Mouse (Mus musculus) C2C12 (cell line): ENCODE measurements around the gene Olfr1085. TPM values are rescaled to one million over a fixed set of nuclear protein-coding genes. Genes with fewer than 3 reads are reported as not detected.
"Not testable (repeated sequence)": the region's sequence is repeated elsewhere in the genome, so short reads cannot be mapped to it uniquely, and the experiment has no call there.

Experiments
- H3K27me3 ChIP-seq: one replicate; pipeline ENCODE4 v1.6.1; 2011; ENCODE audit not compliant: control insufficient read depth, insufficient read depth, insufficient read length
- H3K36me3 ChIP-seq: one replicate; pipeline ENCODE4 v1.6.1; 2011; ENCODE audit not compliant: control insufficient read depth, insufficient read depth
- H3K4me3 ChIP-seq: one replicate; pipeline ENCODE4 v1.5.1; 2011; ENCODE audit warnings: mild to moderate bottlenecking, control low read depth; ENCODE audit not compliant: poor library complexity, insufficient read depth, severe bottlenecking
- H3K79me2 ChIP-seq: one replicate; pipeline ENCODE4 v1.6.1; 2011; ENCODE audit not compliant: control insufficient read depth, insufficient read depth
- H3K79me3 ChIP-seq: one replicate; pipeline ENCODE4 v1.6.1; 2011; ENCODE audit warnings: low read depth, control low read depth
- H3ac ChIP-seq: one replicate; pipeline ENCODE3; 2011; ENCODE audit warnings: low read depth; ENCODE audit not compliant: control insufficient read depth, insufficient read length
- CEBPB ChIP-seq: IDR thresholded peaks from one replicate; pipeline ENCODE4 v1.6.1; 2011; ENCODE audit warnings: low read depth, mild to moderate bottlenecking, control low read depth, moderate library complexity
- CTCF ChIP-seq: IDR thresholded peaks from one replicate; pipeline ENCODE4 v1.5.1; 2011; ENCODE audit not compliant: control insufficient read depth, insufficient read depth, insufficient read length
- FOSL1 ChIP-seq: IDR thresholded peaks from one replicate; pipeline ENCODE4 v1.8.0; 2011; ENCODE audit warnings: mild to moderate bottlenecking, low read length; ENCODE audit not compliant: poor library complexity, insufficient read depth, severe bottlenecking
- MAX ChIP-seq: IDR thresholded peaks from one replicate; pipeline ENCODE4 v1.6.1; 2011; ENCODE audit warnings: mild to moderate bottlenecking, control low read depth
- MYOD1 ChIP-seq: IDR thresholded peaks from one replicate; pipeline ENCODE4 v1.6.1; 2011; ENCODE audit warnings: low read depth; ENCODE audit not compliant: control insufficient read depth, insufficient read length
- MYOG ChIP-seq: IDR thresholded peaks from one replicate; pipeline ENCODE4 v1.6.1; 2011; ENCODE audit not compliant: control insufficient read depth, insufficient read length; ENCODE audit errors: extremely low read depth
- USF1 ChIP-seq: IDR thresholded peaks from one replicate; pipeline ENCODE4 v1.6.1; 2011; ENCODE audit warnings: low read depth, mild to moderate bottlenecking, control low read depth, moderate library complexity
- long read RNA-seq, 2 experiments: library from polyadenylated mRNA; unstranded; transcript quantifications; one replicate each; pipeline ENCODE4 v2.0.0; 2019 to 2020
- polyA plus RNA-seq: library from polyadenylated mRNA; unstranded; fragments of >200 nt; fragmentation: generic; extraction: Trizol; gene quantifications from one replicate; pipeline ENCODE4 v1.2.1, GENCODE M21; 2012; ENCODE audit warnings: missing spikeins

Gene Olfr1085
- polyA plus RNA-seq, result not detected
- long read RNA-seq, experiment 1, result 0 reads
- long read RNA-seq, experiment 2, result 0 reads

GRCm38 (mm10) chr2:86661919-86662318 lies at the start of gene Olfr1085:
TSS of gene Olfr1085 (minus strand) at chr2:86662019.
- TF ChIP-seq CEBPB, result no peak
- TF ChIP-seq MYOG, result no peak
- TF ChIP-seq CTCF, result no peak
- no peak for TF ChIP-seq USF1
- TF ChIP-seq MAX, result no peak
- TF ChIP-seq MYOD1, result no peak
- no peak for TF ChIP-seq FOSL1
- H3K79me3 ChIP-seq, result no peaks in the 10 kb centered on the region
- H3K4me3 ChIP-seq, result no peak within 1 kb of the TSS
- no peaks in the 10 kb centered on the region for H3K79me2 ChIP-seq
- H3ac ChIP-seq, result no peak within 1 kb of the TSS
- no peaks in the 10 kb centered on the region for H3K27me3 ChIP-seq
- no peaks in the 10 kb centered on the region for H3K36me3 ChIP-seq

GRCm38 (mm10) chr2:86698295-86698694 lies 36.5 kb upstream of the Olfr1085 start, which contains the start of gene Olfr1087:
TSS of gene Olfr1087 (minus strand) at chr2:86698395.
- Histone ChIP-seq H3K4me3 (no peak within 1 kb of the TSS), H3K79me3 (no peaks in the 10 kb centered on the region), H3ac (no peak within 1 kb of the TSS), H3K36me3 (no peaks in the 10 kb centered on the region), H3K79me2 (no peaks in the 10 kb centered on the region), H3K27me3 (no peaks in the 10 kb centered on the region)
- no peak for TF ChIP-seq MAX
- TF ChIP-seq USF1, result no peak
- no peak for TF ChIP-seq CEBPB
- no peak for TF ChIP-seq MYOG
- no peak for TF ChIP-seq FOSL1
- no peak for TF ChIP-seq MYOD1
- no peak for TF ChIP-seq CTCF

GRCm38 (mm10) chr2:86679992-86680391 lies 18.2 kb upstream of the Olfr1085 start, which contains the start of gene Olfr1086:
TSS of gene Olfr1086 (minus strand) at chr2:86680092.
- H3K4me3 ChIP-seq, result no peak within 1 kb of the TSS
- TF ChIP-seq USF1 (no peak), FOSL1 (no peak), MYOG (no peak), MAX (no peak), MYOD1 (no peak), CEBPB (no peak), CTCF (no peak)
- H3K27me3 ChIP-seq, result no peaks in the 10 kb centered on the region
- H3ac ChIP-seq, result no peak within 1 kb of the TSS
- no peaks in the 10 kb centered on the region for H3K36me3 ChIP-seq
- no peaks in the 10 kb centered on the region for H3K79me2 ChIP-seq
- H3K79me3 ChIP-seq, result no peaks in the 10 kb centered on the region

GRCm38 (mm10) chr2:86639625-86640024 lies 22.2 kb downstream of the Olfr1085 start, which contains the start of gene Olfr1084:
TSS of gene Olfr1084 (minus strand) at chr2:86639725.
- not testable (repeated sequence) for H3K36me3 ChIP-seq, H3K79me2 ChIP-seq, H3K27me3 ChIP-seq, H3K79me3 ChIP-seq, H3ac ChIP-seq, H3K4me3 ChIP-seq

Other genes starting within 250 kb of the Olfr1085 start
- not detected for gene Olfr1061, start 248.0 kb downstream of the Olfr1085 start, polyA plus RNA-seq
- gene Olfr1062, start 235.3 kb downstream of the Olfr1085 start, polyA plus RNA-seq, result not detected
- gene Olfr1065, start 211.4 kb downstream of the Olfr1085 start, polyA plus RNA-seq, result not detected
- not detected for gene Olfr1066, start 205.8 kb downstream of the Olfr1085 start, polyA plus RNA-seq
- gene Olfr228, start 174.6 kb downstream of the Olfr1085 start, polyA plus RNA-seq, result not detected
- not detected for gene Olfr1076, start 153.6 kb downstream of the Olfr1085 start, polyA plus RNA-seq
- gene Olfr1079, start 119.5 kb downstream of the Olfr1085 start, polyA plus RNA-seq, result not detected
- gene Olfr1080, start 103.8 kb downstream of the Olfr1085 start, polyA plus RNA-seq, result not detected
- not detected for gene Olfr1082, start 63.1 kb downstream of the Olfr1085 start, polyA plus RNA-seq
- not detected for gene Olfr1084, start 22.3 kb downstream of the Olfr1085 start, polyA plus RNA-seq
- not detected for gene Olfr1086, start 18.1 kb upstream of the Olfr1085 start, polyA plus RNA-seq
- gene Olfr1087, start 36.4 kb upstream of the Olfr1085 start, polyA plus RNA-seq, result not detected
- gene Olfr1089, start 71.7 kb upstream of the Olfr1085 start, polyA plus RNA-seq, result not detected
- gene Olfr1090, start 97.0 kb upstream of the Olfr1085 start, polyA plus RNA-seq, result not detected
- not detected for gene Olfr1093, start 120.5 kb upstream of the Olfr1085 start, polyA plus RNA-seq
- not detected for gene Olfr141, start 148.0 kb upstream of the Olfr1085 start, polyA plus RNA-seq
- gene Olfr1094, start 162.6 kb upstream of the Olfr1085 start, polyA plus RNA-seq, result not detected
- not detected for gene Olfr1095, start 189.7 kb upstream of the Olfr1085 start, polyA plus RNA-seq
- not detected for gene Gm13723, start 212.8 kb upstream of the Olfr1085 start, polyA plus RNA-seq
- gene Olfr1097, start 230.2 kb upstream of the Olfr1085 start, polyA plus RNA-seq, result not detected